Mouse (Mus musculus): ENCODE measurements at regions not wholly inside any gene's neighbourhood (a gene's known extent, or its start where the extent isn't known, plus 50 kb on each side); places are given as distances from the start of the nearest gene placed in this dataset.

DNA sequence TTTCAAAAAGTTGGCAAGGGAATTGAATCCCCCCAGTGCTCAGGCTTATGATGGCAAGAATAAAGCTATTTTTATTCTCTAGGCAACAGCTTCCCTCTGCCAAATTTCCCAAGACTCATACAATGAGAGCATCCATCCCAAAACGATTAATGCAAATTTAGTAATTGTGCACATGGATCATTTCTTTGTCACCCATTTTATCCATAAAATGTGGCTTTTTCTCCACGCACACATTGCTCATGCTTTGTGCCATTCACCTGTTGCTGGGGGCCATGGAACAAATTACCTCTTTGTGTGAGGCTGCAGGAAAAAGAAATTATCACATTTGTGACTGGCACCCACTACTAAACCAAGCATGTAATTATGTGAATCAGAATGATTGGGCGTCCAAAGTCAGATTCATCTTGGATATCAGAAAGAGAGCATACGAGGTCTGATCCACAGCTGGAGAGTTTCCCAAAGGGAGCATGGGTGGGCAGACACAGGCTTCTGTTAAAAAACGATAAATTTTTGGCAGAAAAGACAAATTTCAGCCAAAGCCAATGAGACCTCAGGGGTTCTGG, 411.1 kb downstream of the Gbe1 start:
- Histone ChIP-seq H3K36me3 (ENCODE audit: control insufficient read depth, insufficient read depth, low read length) (no peaks in the 10 kb centered on the region), H3K79me2 (ENCODE audit: control insufficient read depth, insufficient read depth, low read length) (no peaks in the 10 kb centered on the region), H3K9ac (ENCODE audit: low read depth, low read length) (no peak overlapping the region), H3K27me3 (ENCODE audit: control insufficient read depth, insufficient read depth, low read length) (no peaks in the 10 kb centered on the region), H3K27ac (replicated peaks; ENCODE audit: insufficient read depth, low read depth, low read length) (no peak overlapping the region), H3K4me1 (ENCODE audit: control insufficient read depth, insufficient read depth, low read length) (no peaks in the 10 kb centered on the region), H3K4me3 (ENCODE audit: insufficient read depth, low read depth, low read length) (no peak overlapping the region)
- 73% methylated on average over 5 of the region's 5 CpGs for WGBS
- TF ChIP-seq POLR2A (IDR thresholded peaks at IDR 0.05; ENCODE audit: extremely low read depth, insufficient read depth, low read length) = no peak
- no peak for TF ChIP-seq CTCF (IDR thresholded peaks at IDR 0.05; ENCODE audit: low read depth, low read length)
- no peak for DNase-seq (ENCODE audit: extremely low read depth, low read depth, low spot score)

DNA sequence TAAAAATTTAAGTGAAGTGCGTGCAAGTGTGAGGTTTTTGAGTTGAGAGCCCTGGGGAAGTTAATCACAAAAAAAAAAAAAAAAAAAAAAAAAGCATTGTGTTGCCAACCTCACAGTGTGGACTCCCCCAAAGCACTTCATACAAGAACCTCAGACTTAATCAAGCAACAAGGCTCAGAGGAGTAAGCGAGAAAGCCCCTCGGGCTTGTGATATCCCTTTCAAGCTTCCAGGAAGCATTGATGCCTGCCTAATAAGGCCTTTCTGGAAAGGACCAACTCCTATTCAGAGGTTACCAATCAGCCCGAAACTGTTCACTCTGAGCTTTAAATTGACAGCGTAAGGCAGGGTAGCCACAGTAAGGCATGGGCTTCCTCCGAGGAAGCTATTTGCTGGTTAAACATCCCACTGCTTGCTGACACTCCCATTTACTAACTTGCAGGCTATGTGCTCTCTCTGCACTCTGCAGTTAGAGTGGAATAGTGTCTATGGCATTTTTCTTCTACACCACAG, 411.6 kb downstream of the Gbe1 start:
- Histone ChIP-seq H3K4me1 (ENCODE audit: control insufficient read depth, insufficient read depth, low read length) (no peaks in the 10 kb centered on the region), H3K27me3 (ENCODE audit: control insufficient read depth, insufficient read depth, low read length) (no peaks in the 10 kb centered on the region), H3K27ac (replicated peaks; ENCODE audit: insufficient read depth, low read depth, low read length) (no peak overlapping the region), H3K4me3 (ENCODE audit: insufficient read depth, low read depth, low read length) (no peak overlapping the region), H3K79me2 (ENCODE audit: control insufficient read depth, insufficient read depth, low read length) (no peaks in the 10 kb centered on the region), H3K36me3 (ENCODE audit: control insufficient read depth, insufficient read depth, low read length) (no peaks in the 10 kb centered on the region), H3K9ac (ENCODE audit: low read depth, low read length) (no peak overlapping the region)
- no peak for DNase-seq (ENCODE audit: extremely low read depth, low read depth, low spot score)
- WGBS = 54% methylated on average over 6 of the region's 6 CpGs
- TF ChIP-seq CTCF (IDR thresholded peaks at IDR 0.05; ENCODE audit: low read depth, low read length) (no peak), POLR2A (IDR thresholded peaks at IDR 0.05; ENCODE audit: extremely low read depth, insufficient read depth, low read length) (no peak)

DNA sequence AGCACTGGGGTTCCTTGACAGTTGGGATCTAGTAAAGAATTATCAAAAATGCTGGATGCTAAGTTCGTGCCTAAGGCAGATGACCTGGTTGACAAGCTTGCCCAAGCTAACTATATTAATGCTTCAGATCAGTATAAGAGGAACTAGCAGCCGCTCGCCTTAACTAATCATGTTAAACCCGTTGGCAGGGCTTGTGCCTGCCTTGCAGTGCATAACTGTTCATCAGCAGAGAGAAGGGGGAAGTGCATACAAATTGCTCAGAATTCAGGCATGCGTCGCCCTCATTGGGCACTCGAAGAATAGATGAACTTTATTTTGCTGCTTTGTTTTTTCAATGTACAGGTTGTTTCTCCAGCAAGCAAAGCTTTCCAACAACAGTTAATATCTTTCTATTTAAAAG, 419.3 kb downstream of the Gbe1 start:
- Histone ChIP-seq H3K4me3 (ENCODE audit: insufficient read depth, low read depth, low read length) (no peak overlapping the region), H3K79me2 (ENCODE audit: control insufficient read depth, insufficient read depth, low read length) (no peaks in the 10 kb centered on the region), H3K9ac (ENCODE audit: low read depth, low read length) (no peak overlapping the region), H3K4me1 (ENCODE audit: control insufficient read depth, insufficient read depth, low read length) (no peaks in the 10 kb centered on the region), H3K27ac (replicated peaks; ENCODE audit: insufficient read depth, low read depth, low read length) (no peak overlapping the region), H3K27me3 (ENCODE audit: control insufficient read depth, insufficient read depth, low read length) (no peaks in the 10 kb centered on the region), H3K36me3 (ENCODE audit: control insufficient read depth, insufficient read depth, low read length) (no peaks in the 10 kb centered on the region)
- TF ChIP-seq POLR2A (IDR thresholded peaks at IDR 0.05; ENCODE audit: extremely low read depth, insufficient read depth, low read length) = no peak
- no peak for DNase-seq (ENCODE audit: extremely low read depth, low read depth, low spot score)
- 81% methylated on average over 7 of the region's 7 CpGs for WGBS

DNA sequence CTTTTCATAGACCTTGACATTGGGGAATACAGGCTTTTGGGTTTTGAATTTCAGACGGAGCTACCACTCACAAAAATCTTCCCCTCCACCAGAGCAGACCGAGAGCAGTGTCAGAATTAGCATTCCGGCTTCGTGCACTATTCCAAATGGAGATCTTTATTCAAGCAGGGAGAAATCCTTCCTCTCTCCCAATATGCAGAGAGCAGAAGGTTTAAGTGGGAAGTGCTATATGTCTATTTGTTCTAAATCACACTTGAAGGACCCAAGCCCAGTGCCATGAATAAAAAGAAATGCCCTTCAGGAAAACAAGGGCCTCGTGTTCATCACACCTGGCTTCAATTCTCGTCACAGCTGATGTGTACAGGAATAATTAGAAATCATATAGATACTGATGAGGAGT, 426.3 kb downstream of the Gbe1 start:
- no peak overlapping the region for H3K27ac ChIP-seq (replicated peaks; ENCODE audit: insufficient read depth, low read depth, low read length)
- no peaks in the 10 kb centered on the region for H3K27me3 ChIP-seq (ENCODE audit: control insufficient read depth, insufficient read depth, low read length)
- TF ChIP-seq CTCF (IDR thresholded peaks at IDR 0.05; ENCODE audit: low read depth, low read length) (no peak), POLR2A (IDR thresholded peaks at IDR 0.05; ENCODE audit: extremely low read depth, insufficient read depth, low read length) (no peak)
- H3K4me1 ChIP-seq (ENCODE audit: control insufficient read depth, insufficient read depth, low read length) = no peaks in the 10 kb centered on the region
- WGBS = 70% methylated on average over 6 of the region's 6 CpGs
- H3K79me2 ChIP-seq (ENCODE audit: control insufficient read depth, insufficient read depth, low read length) = no peaks in the 10 kb centered on the region
- no peaks in the 10 kb centered on the region for H3K36me3 ChIP-seq (ENCODE audit: control insufficient read depth, insufficient read depth, low read length)
- DNase-seq (ENCODE audit: extremely low read depth, low read depth, low spot score) = no peak
- H3K4me3 ChIP-seq (ENCODE audit: insufficient read depth, low read depth, low read length) = no peak overlapping the region
- no peak overlapping the region for H3K9ac ChIP-seq (ENCODE audit: low read depth, low read length)

DNA sequence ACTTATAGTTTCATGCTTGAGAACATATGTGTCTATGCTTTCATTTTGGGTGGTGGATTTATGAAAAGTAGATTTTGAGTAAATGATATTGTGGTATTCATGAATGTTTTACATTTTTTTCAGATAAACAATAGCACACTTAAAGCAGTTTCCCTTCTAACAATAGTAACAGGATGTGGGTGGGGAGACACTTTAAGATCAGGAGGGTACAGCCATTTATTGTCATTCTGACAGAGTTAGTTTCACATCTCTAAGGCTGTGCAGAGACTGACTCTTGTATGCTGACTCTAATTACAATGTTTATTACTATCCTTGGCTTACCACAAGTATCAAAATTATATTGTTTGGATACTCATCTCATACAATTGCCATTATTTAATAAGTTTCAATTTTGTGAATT, 440.5 kb downstream of the Gbe1 start:
- Histone ChIP-seq H3K4me3 (ENCODE audit: insufficient read depth, low read depth, low read length) (no peak overlapping the region), H3K27ac (replicated peaks; ENCODE audit: insufficient read depth, low read depth, low read length) (no peak overlapping the region), H3K36me3 (ENCODE audit: control insufficient read depth, insufficient read depth, low read length) (no peaks in the 10 kb centered on the region), H3K9ac (ENCODE audit: low read depth, low read length) (no peak overlapping the region), H3K4me1 (ENCODE audit: control insufficient read depth, insufficient read depth, low read length) (no peaks in the 10 kb centered on the region), H3K27me3 (ENCODE audit: control insufficient read depth, insufficient read depth, low read length) (no peaks in the 10 kb centered on the region), H3K79me2 (ENCODE audit: control insufficient read depth, insufficient read depth, low read length) (no peaks in the 10 kb centered on the region)
- DNase-seq (ENCODE audit: extremely low read depth, low read depth, low spot score) = no peak
- TF ChIP-seq POLR2A (IDR thresholded peaks at IDR 0.05; ENCODE audit: extremely low read depth, insufficient read depth, low read length) (no peak), CTCF (IDR thresholded peaks at IDR 0.05; ENCODE audit: low read depth, low read length) (no peak)

DNA sequence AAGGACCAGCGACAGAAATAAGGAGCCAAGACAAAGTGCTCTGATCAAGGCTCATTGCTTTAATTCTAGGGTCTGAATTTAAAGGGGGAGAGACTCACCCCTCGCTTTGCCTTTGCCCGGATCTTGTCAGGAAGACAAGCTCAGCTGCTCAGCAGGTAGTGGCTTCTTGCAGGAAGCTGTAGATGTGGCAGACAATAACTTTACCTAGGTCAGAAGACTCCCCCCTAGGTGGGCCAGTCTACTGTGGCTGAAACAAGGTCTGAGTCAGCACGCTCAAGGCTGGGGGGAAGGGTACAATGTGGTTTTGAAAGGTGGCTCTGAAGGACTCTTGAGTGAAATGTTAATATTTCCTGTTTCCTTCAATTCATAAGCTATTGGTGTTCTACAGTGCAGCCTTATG, 484.3 kb downstream of the Gbe1 start:
- TF ChIP-seq CTCF (IDR thresholded peaks at IDR 0.05; ENCODE audit: low read depth, low read length) (no peak), POLR2A (IDR thresholded peaks at IDR 0.05; ENCODE audit: extremely low read depth, insufficient read depth, low read length) (no peak)
- H3K9ac ChIP-seq (ENCODE audit: low read depth, low read length) = no peak overlapping the region
- no peak for DNase-seq (ENCODE audit: extremely low read depth, low read depth, low spot score)
- no peak overlapping the region for H3K4me3 ChIP-seq (ENCODE audit: insufficient read depth, low read depth, low read length)
- 69% methylated on average over 4 of the region's 4 CpGs for WGBS
- H3K27ac ChIP-seq (replicated peaks; ENCODE audit: insufficient read depth, low read depth, low read length) = no peak overlapping the region
- H3K36me3 ChIP-seq (ENCODE audit: control insufficient read depth, insufficient read depth, low read length) = no peaks in the 10 kb centered on the region
- no peaks in the 10 kb centered on the region for H3K27me3 ChIP-seq (ENCODE audit: control insufficient read depth, insufficient read depth, low read length)
- H3K79me2 ChIP-seq (ENCODE audit: control insufficient read depth, insufficient read depth, low read length) = no peaks in the 10 kb centered on the region
- no peaks in the 10 kb centered on the region for H3K4me1 ChIP-seq (ENCODE audit: control insufficient read depth, insufficient read depth, low read length)

Measured in liver, adult 2 months (tissue).